Mouse (Mus musculus) brain, embryonic 14.5 days (tissue): Measurements from ENCODE around the gene Mia2. TPM values are rescaled to one million over a fixed set of nuclear protein-coding genes. Genes with fewer than 3 reads are reported as not detected.

Experiments used
- DNase-seq: peaks from one replicate; pipeline ENCODE4 v3.0.0-alpha.2; 2011; ENCODE audit warnings: low read depth
- CTCF ChIP-seq: fragments of 200-500 bp; IDR thresholded peaks from 2 replicates; pipeline ENCODE4 v1.5.1; 2012; ENCODE audit warnings: inconsistent platforms, mild to moderate bottlenecking, moderate library complexity, borderline replicate concordance; ENCODE audit not compliant: insufficient read depth, insufficient read length; ENCODE audit errors: extremely low read depth
- POLR2A ChIP-seq: fragments of 200-500 bp; IDR thresholded peaks from 2 replicates; pipeline ENCODE4 v1.6.1; 2012; ENCODE audit warnings: mild to moderate bottlenecking, inconsistent platforms, borderline replicate concordance; ENCODE audit not compliant: poor library complexity, insufficient read depth, insufficient read length, severe bottlenecking; ENCODE audit errors: extremely low read depth
- polyA plus RNA-seq: library from polyadenylated mRNA; depleted of rRNA; stranded (reverse); fragments of >200 nt; gene quantifications from 2 replicates; pipeline ENCODE4 v1.2.3, GENCODE M21; 2012

Mia2 gene
- polyA plus RNA-seq, 1 experiment, result 37.8 TPM

GRCm38 (mm10) chr12:59205571-59205970 is 110.0 kb downstream of the Mia2 start:
- no peak for TF ChIP-seq POLR2A
- no peak for DNase-seq

GRCm38 (mm10) chr12:59206208-59206999 is 110.8 kb downstream of the Mia2 start:
- no peak for DNase-seq
- TF ChIP-seq POLR2A, result no peak
- no peak for TF ChIP-seq CTCF

- DNase-seq, result no peak
- TF ChIP-seq CTCF (no peak), POLR2A (no peak)
These were observed 111.4 kb downstream of the Mia2 start for GRCm38 (mm10) chr12:59207000-59207390.

GRCm38 (mm10) chr12:59207814-59208213 is 112.2 kb downstream of the Mia2 start:
- TF ChIP-seq CTCF (no peak), POLR2A (no peak)
- no peak for DNase-seq

- peak; percentile 5 for DNase-seq
These were observed 120.6 kb downstream of the Mia2 start for GRCm38 (mm10) chr12:59216176-59216575.

GRCm38 (mm10) chr12:59216676-59217266 is 121.2 kb downstream of the Mia2 start:
- TF ChIP-seq POLR2A (no peak), CTCF (no peak)
- no peak for DNase-seq

More at GRCm38 (mm10) chr12:59216176-59216575, 120.6 kb downstream of the Mia2 start:
- TF ChIP-seq CTCF (no peak), POLR2A (no peak)

- TF ChIP-seq CTCF (no peak), POLR2A (no peak)
- DNase-seq, result no peak
These were observed 121.7 kb downstream of the Mia2 start for GRCm38 (mm10) chr12:59217331-59217730.

- DNase-seq, result peak; percentile 66
- TF ChIP-seq CTCF, result no peak
- TF ChIP-seq POLR2A, result no peak
These were observed 123.2 kb downstream of the Mia2 start for GRCm38 (mm10) chr12:59218640-59219321.

- peak; percentile 54 for TF ChIP-seq POLR2A
- peak; percentile 69 for TF ChIP-seq CTCF
- DNase-seq, result peak; percentile 99
These were observed 124.0 kb downstream of the Mia2 start, which contains the start of gene Fbxo33 for GRCm38 (mm10) chr12:59219325-59220225. Fbxo33 (minus strand) TSS chr12:59219725.

GRCm38 (mm10) chr12:59228401-59228800 is 132.8 kb downstream of the Mia2 start:
- no peak for DNase-seq
- no peak for TF ChIP-seq CTCF
- TF ChIP-seq POLR2A, result no peak
